Mouse (Mus musculus) CH12.LX (cell line): ENCODE measurements around the gene Pitx1. TPM values are rescaled to one million over a fixed set of nuclear protein-coding genes. Genes with fewer than 3 reads are reported as not detected.

Experiments used
- DNase-seq: peaks from one replicate; pipeline ENCODE4 v3.0.0-alpha.2; 2013; ENCODE audit errors: extremely low read depth
- H3K27ac ChIP-seq: 2 replicates; pipeline ENCODE4 v1.5.1; 2012; ENCODE audit warnings: low read depth, mild to moderate bottlenecking, control low read depth, moderate library complexity; ENCODE audit not compliant: insufficient read depth
- H3K27me3 ChIP-seq: replicated peaks from 2 replicates; pipeline ENCODE3; 2012; ENCODE audit warnings: inconsistent platforms
- H3K36me3 ChIP-seq, 2 experiments: replicated peaks in 1 of 2; 2 replicates each; pipeline versions ENCODE3 to v1.6.1; 2012; ENCODE audit warnings: inconsistent platforms in 1 of 2, low read length in 1 of 2, mild to moderate bottlenecking in 1 of 2, mixed read lengths in 1 of 2, moderate library complexity in 1 of 2; ENCODE audit not compliant: control insufficient read depth in 1 of 2, insufficient read depth in 1 of 2
- H3K4me1 ChIP-seq, 2 experiments: 2 replicates each; pipeline ENCODE4 v1.6.1; 2012; ENCODE audit warnings: inconsistent platforms in 1 of 2, moderate library complexity in 1 of 2; ENCODE audit not compliant: insufficient read depth in 2 of 2, control insufficient read depth in 1 of 2
- H3K4me2 ChIP-seq: 2 replicates; pipeline ENCODE4 v1.6.1; 2012; ENCODE audit warnings: low read depth, mild to moderate bottlenecking, control low read depth; ENCODE audit not compliant: poor library complexity, insufficient read depth, severe bottlenecking
- H3K4me3 ChIP-seq, 3 experiments: fragments of 150-350 bp in 1 of 3; sonication (generic) in 1 of 3; replicated peaks in 1 of 3; 2 replicates each; pipeline versions ENCODE3 to v1.5.1; 2011 to 2012; ENCODE audit warnings: low read depth in 2 of 3, low read length in 2 of 3, mild to moderate bottlenecking in 2 of 3, moderate library complexity in 2 of 3, control low read depth in 1 of 3, improper control_type of control experiment in 1 of 3, inconsistent platforms in 1 of 3, mixed read lengths in 1 of 3; ENCODE audit not compliant: poor library complexity in 1 of 3
- H3K79me2 ChIP-seq: replicated peaks from 2 replicates; pipeline ENCODE4 v1.6.1; 2012; ENCODE audit warnings: mild to moderate bottlenecking, moderate library complexity; ENCODE audit not compliant: control insufficient read depth, poor library complexity, insufficient read depth, severe bottlenecking; ENCODE audit errors: extremely low read depth
- H3K9ac ChIP-seq: 2 replicates; pipeline ENCODE4 v1.6.1; 2012; ENCODE audit warnings: low read depth, mild to moderate bottlenecking, control low read depth, moderate library complexity; ENCODE audit not compliant: insufficient read depth
- H3K9me3 ChIP-seq: replicated peaks from 2 replicates; pipeline ENCODE3; 2012; ENCODE audit warnings: low read length, inconsistent platforms, mixed read lengths
- BHLHE40 ChIP-seq: IDR thresholded peaks from 2 replicates; pipeline ENCODE4 v1.6.1; 2011; ENCODE audit warnings: mild to moderate bottlenecking, low read depth, low read length, improper control_type of control experiment
- CHD1 ChIP-seq: IDR thresholded peaks from 2 replicates; pipeline ENCODE4 v1.6.1; 2012; ENCODE audit warnings: low read depth, low read length, improper control_type of control experiment, inconsistent platforms
- CHD2 ChIP-seq: IDR thresholded peaks from 2 replicates; pipeline ENCODE4 v1.6.1; 2011; ENCODE audit warnings: low read length, improper control_type of control experiment
- CTCF ChIP-seq, 2 experiments: IDR thresholded peaks in 1 of 2; conservative IDR thresholded peaks in 1 of 2; 2 replicates each; pipeline ENCODE4 v1.5.1; 2011 to 2012; ENCODE audit warnings: low read depth in 2 of 2, low read length in 2 of 2, improper control_type of control experiment in 1 of 2, inconsistent platforms in 1 of 2, mild to moderate bottlenecking in 1 of 2, moderate library complexity in 1 of 2
- E2F4 ChIP-seq: IDR thresholded peaks from 2 replicates; pipeline ENCODE4 v1.6.1; 2011; ENCODE audit warnings: low read depth, low read length, improper control_type of control experiment; ENCODE audit not compliant: insufficient replicate concordance
- EP300 ChIP-seq: IDR thresholded peaks from 2 replicates; pipeline ENCODE4 v1.6.1; 2011; ENCODE audit warnings: low read length, improper control_type of control experiment
- ETS1 ChIP-seq: conservative IDR thresholded peaks from 2 replicates; pipeline ENCODE4 v1.6.1; 2012; ENCODE audit warnings: low read depth, mild to moderate bottlenecking, inconsistent platforms, low read length, improper control_type of control experiment, moderate library complexity
- HCFC1 ChIP-seq: IDR thresholded peaks from 2 replicates; pipeline ENCODE4 v1.6.1; 2012; ENCODE audit warnings: low read depth, mild to moderate bottlenecking, inconsistent platforms, low read length, improper control_type of control experiment
- IRF4 ChIP-seq: IDR thresholded peaks from 2 replicates; pipeline ENCODE4 v1.6.1; 2014; ENCODE audit warnings: low read depth, mild to moderate bottlenecking, inconsistent platforms, low read length, improper control_type of control experiment
- MAFK ChIP-seq: IDR thresholded peaks from 2 replicates; pipeline ENCODE4 v1.6.1; 2011; ENCODE audit warnings: low read length, improper control_type of control experiment; ENCODE audit not compliant: insufficient replicate concordance
- MAX ChIP-seq: IDR thresholded peaks from 2 replicates; pipeline ENCODE4 v1.6.1; 2011; ENCODE audit warnings: low read length, improper control_type of control experiment
- MAZ ChIP-seq: IDR thresholded peaks from 2 replicates; pipeline ENCODE4 v1.6.1; 2012; ENCODE audit warnings: low read depth, mild to moderate bottlenecking, inconsistent platforms, low read length, improper control_type of control experiment, moderate library complexity
- MEF2A ChIP-seq: IDR thresholded peaks from 2 replicates; pipeline ENCODE4 v1.6.1; 2014; ENCODE audit warnings: low read depth, mild to moderate bottlenecking, inconsistent platforms, low read length, improper control_type of control experiment, borderline replicate concordance
- PAX5 ChIP-seq: IDR thresholded peaks from 2 replicates; pipeline ENCODE4 v1.6.1; 2012; ENCODE audit warnings: low read length, inconsistent platforms, mixed read lengths
- RAD21 ChIP-seq: IDR thresholded peaks from 2 replicates; pipeline ENCODE4 v1.6.1; 2011; ENCODE audit warnings: low read depth, mild to moderate bottlenecking, low read length, improper control_type of control experiment, moderate library complexity
- RCOR1 ChIP-seq: conservative IDR thresholded peaks from 2 replicates; pipeline ENCODE4 v1.6.1; 2012; ENCODE audit warnings: low read depth, mild to moderate bottlenecking, inconsistent platforms, low read length, improper control_type of control experiment
- UBTF ChIP-seq: IDR thresholded peaks from 2 replicates; pipeline ENCODE4 v1.6.1; 2012; ENCODE audit warnings: low read depth, mild to moderate bottlenecking, inconsistent platforms, low read length, improper control_type of control experiment, moderate library complexity
- USF2 ChIP-seq: conservative IDR thresholded peaks from 2 replicates; pipeline ENCODE4 v1.6.1; 2011; ENCODE audit warnings: low read depth, low read length, improper control_type of control experiment
- ZKSCAN1 ChIP-seq: IDR thresholded peaks from 2 replicates; pipeline ENCODE4 v1.6.1; 2012; ENCODE audit warnings: low read depth, inconsistent platforms, low read length, improper control_type of control experiment, borderline replicate concordance
- ZNF384 ChIP-seq: IDR thresholded peaks from 2 replicates; pipeline ENCODE4 v1.6.1; 2012; ENCODE audit warnings: low read depth, low read length, improper control_type of control experiment, inconsistent platforms
- dilution Hi-C: fragments of 300-500 bp; cut with MboI; formaldehyde crosslinking; loops from 2 replicates; pipeline ENCODE4 v1.14.3; 2020; ENCODE audit warnings: low sequenced_read_pairs; ENCODE audit not compliant: extremely low pct_unique_long_range_greater_than_20kb, extremely low pct_ligation_motif_present
- in situ Hi-C: fragments of 300-500 bp; cut with MboI; formaldehyde crosslinking; loops from 3 replicates; pipeline ENCODE4 v1.14.3; 2019; ENCODE audit warnings: low sequenced_read_pairs, low pct_ligation_motif_present, low pct_unique_long_range_greater_than_20kb, mixed read lengths
- polyA plus RNA-seq: library from polyadenylated mRNA; unstranded; fragments of >175 nt; gene quantifications from 2 replicates; pipeline ENCODE4 v1.2.1, GENCODE M21; 2012; ENCODE audit warnings: low read depth; ENCODE audit not compliant: insufficient read length
- total RNA-seq, 2 experiments: library from RNA; depleted of rRNA; stranded (reverse); fragments of 300-350 nt in 1 of 2; fragments of >200 nt in 1 of 2; gene quantifications; 2 replicates each; pipeline ENCODE4 v1.2.3; 2012 to 2014

Gene Pitx1
- total and polyA plus RNA-seq, 3 experiments: not detected

GRCm38 (mm10) chr13:55836786-55837780 lies 1.1 kb upstream of the Pitx1 start:
- H3K9ac ChIP-seq: no peak overlapping the region
- in situ Hi-C loops: no loop called here
- H3K27ac ChIP-seq: no peak overlapping the region
- peaks cover 14% of the 10 kb centered on the region for H3K27me3 ChIP-seq
- DNase-seq: no peak
- H3K4me3 ChIP-seq: no peak overlapping the region
- dilution Hi-C loops: no loop called here
- H3K9me3 ChIP-seq: no peaks in the 10 kb centered on the region
- H3K36me3 ChIP-seq: no peaks in the 10 kb centered on the region
- no peaks in the 10 kb centered on the region for H3K79me2 ChIP-seq
- no peak overlapping the region for H3K4me2 ChIP-seq
- no peak for TF ChIP-seq CHD1
- no peak for TF ChIP-seq BHLHE40
- TF ChIP-seq CHD2: no peak
- TF ChIP-seq ZNF384: no peak
- TF ChIP-seq E2F4: no peak
- no peak for TF ChIP-seq MAZ
- no peak for TF ChIP-seq MAX
- TF ChIP-seq ETS1: no peak
- TF ChIP-seq IRF4: no peak
- TF ChIP-seq PAX5: no peak
- TF ChIP-seq MEF2A: no peak
- no peak for TF ChIP-seq MAFK
- TF ChIP-seq RAD21: no peak
- no peak for TF ChIP-seq EP300
- no peak for TF ChIP-seq HCFC1
- no peak for TF ChIP-seq USF2
- no peak for TF ChIP-seq RCOR1
- no peak for TF ChIP-seq UBTF
- no peak for TF ChIP-seq CTCF (conservative IDR thresholded peaks at IDR 0.05 in 1 of 2, IDR thresholded peaks at IDR 0.05 in 1 of 2; ENCODE audit: low read depth in 2 of 2, low read length in 2 of 2)
- no peak for TF ChIP-seq ZKSCAN1
- H3K4me1 ChIP-seq: peaks cover 0 to 16% of the 10 kb centered on the region in 2 experiments; a peak in 2 of 4 replicates
